Mouse (Mus musculus) right cerebral cortex, postnatal 10 days (tissue): Measurements from ENCODE around the gene Akt1.

Source experiments
- DNase-seq, 2 experiments: peaks; one replicate each; pipeline ENCODE4 v3.0.0; 2021; ENCODE audit warnings: low spot score in 2 of 2

Gene Akt1

GRCm38 (mm10) chr12:112688458-112688857 is 13.8 kb upstream of the Akt1 start:
- no peak for DNase-seq

- DNase-seq = peak in 1 of 2 experiments; percentile 54
These were observed 8.7 kb upstream of the Akt1 start for GRCm38 (mm10) chr12:112683351-112683750.

GRCm38 (mm10) chr12:112679027-112679996 is 4.6 kb upstream of the Akt1 start:
- no peak for DNase-seq

GRCm38 (mm10) chr12:112678555-112679026 is 3.9 kb upstream of the Akt1 start, which contains the start of gene Zbtb42:
Gene Zbtb42, plus strand, starts transcription at chr12:112678828.
- no peak for DNase-seq

GRCm38 (mm10) chr12:112677943-112678554 is 3.4 kb upstream of the Akt1 start:
- DNase-seq = no peak

GRCm38 (mm10) chr12:112677076-112677475 is 2.4 kb upstream of the Akt1 start:
- no peak for DNase-seq

- DNase-seq = peak; percentile 85 to 87
These were observed 756 bp upstream of the Akt1 start for GRCm38 (mm10) chr12:112675245-112676035.

- peak; percentile 77 to 78 for DNase-seq
These were observed 1.1 kb downstream of the Akt1 start for GRCm38 (mm10) chr12:112673576-112674091.

GRCm38 (mm10) chr12:112672744-112673575 is 1.7 kb downstream of the Akt1 start:
- DNase-seq = no peak

- DNase-seq = no peak
These were observed 2.8 kb downstream of the Akt1 start for GRCm38 (mm10) chr12:112671891-112672290.

- DNase-seq = no peak
These were observed 3.8 kb downstream of the Akt1 start for GRCm38 (mm10) chr12:112670718-112671393.

- DNase-seq = peak in 1 of 2 experiments; percentile 63
These were observed 6.9 kb downstream of the Akt1 start for GRCm38 (mm10) chr12:112667619-112668297.

- DNase-seq = no peak
These were observed 8.7 kb downstream of the Akt1 start for GRCm38 (mm10) chr12:112665881-112666544.

- DNase-seq = peak; percentile 89 to 90
These were observed 9.2 kb downstream of the Akt1 start for GRCm38 (mm10) chr12:112665445-112665844.

GRCm38 (mm10) chr12:112664656-112665055 is 10.0 kb downstream of the Akt1 start:
- DNase-seq = no peak

- DNase-seq = no peak
These were observed 10.6 kb downstream of the Akt1 start for GRCm38 (mm10) chr12:112664124-112664523.

- no peak for DNase-seq
These were observed 11.0 kb downstream of the Akt1 start for GRCm38 (mm10) chr12:112663716-112664115.

GRCm38 (mm10) chr12:112663303-112663702 is 11.4 kb downstream of the Akt1 start:
- DNase-seq = no peak

GRCm38 (mm10) chr12:112661851-112662250 is 12.8 kb downstream of the Akt1 start:
- DNase-seq = no peak
